Mouse (Mus musculus) olfactory bulb, adult 2 months (tissue): Measurements from ENCODE around the gene Cenpa. TPM values are rescaled to one million over a fixed set of nuclear protein-coding genes. Genes with fewer than 3 reads are reported as not detected.

Source experiments
- H3K27ac ChIP-seq: fragments of 200-500 bp; 2 replicates; pipeline ENCODE4 v1.5.1; 2012; ENCODE audit warnings: low read depth, low read length; ENCODE audit not compliant: insufficient read depth
- H3K4me1 ChIP-seq: fragments of 200-500 bp; 2 replicates; pipeline ENCODE4 v1.6.1; 2012; ENCODE audit warnings: low read length; ENCODE audit not compliant: control insufficient read depth, insufficient read depth
- H3K4me3 ChIP-seq: fragments of 200-500 bp; 2 replicates; pipeline ENCODE4 v1.5.1; 2012; ENCODE audit warnings: mild to moderate bottlenecking, low read depth, low read length, moderate library complexity; ENCODE audit not compliant: insufficient read depth
- CTCF ChIP-seq: fragments of 200-500 bp; IDR thresholded peaks from 2 replicates; pipeline ENCODE4 v1.5.1; 2012; ENCODE audit warnings: low read depth, mild to moderate bottlenecking, low read length, moderate library complexity; ENCODE audit not compliant: insufficient read depth
- POLR2A ChIP-seq: fragments of 200-500 bp; IDR thresholded peaks from 2 replicates; pipeline ENCODE4 v1.6.1; 2012; ENCODE audit warnings: mild to moderate bottlenecking, low read depth, low read length, moderate library complexity; ENCODE audit not compliant: insufficient read depth
- whole genome bisulfite sequencing: fragments of 180-500 bp; shearing (Covaris S2); methylation state at CpG from one replicate; pipeline ENCODE4 v1.1.7; 2018; 5-methylcytosine and 5-hydroxymethylcytosine counted together
- polyA plus RNA-seq: library from polyadenylated mRNA; stranded (reverse); fragments of >200 nt; gene quantifications from 2 replicates; pipeline ENCODE4 v1.2.4, GENCODE M21; 2012; ENCODE audit warnings: low replicate concordance; ENCODE audit not compliant: missing spikeins, insufficient read depth, insufficient read length

Gene Cenpa
- 423 TPM in 1 of 2 replicates, not detected in the other for polyA plus RNA-seq

DNA sequence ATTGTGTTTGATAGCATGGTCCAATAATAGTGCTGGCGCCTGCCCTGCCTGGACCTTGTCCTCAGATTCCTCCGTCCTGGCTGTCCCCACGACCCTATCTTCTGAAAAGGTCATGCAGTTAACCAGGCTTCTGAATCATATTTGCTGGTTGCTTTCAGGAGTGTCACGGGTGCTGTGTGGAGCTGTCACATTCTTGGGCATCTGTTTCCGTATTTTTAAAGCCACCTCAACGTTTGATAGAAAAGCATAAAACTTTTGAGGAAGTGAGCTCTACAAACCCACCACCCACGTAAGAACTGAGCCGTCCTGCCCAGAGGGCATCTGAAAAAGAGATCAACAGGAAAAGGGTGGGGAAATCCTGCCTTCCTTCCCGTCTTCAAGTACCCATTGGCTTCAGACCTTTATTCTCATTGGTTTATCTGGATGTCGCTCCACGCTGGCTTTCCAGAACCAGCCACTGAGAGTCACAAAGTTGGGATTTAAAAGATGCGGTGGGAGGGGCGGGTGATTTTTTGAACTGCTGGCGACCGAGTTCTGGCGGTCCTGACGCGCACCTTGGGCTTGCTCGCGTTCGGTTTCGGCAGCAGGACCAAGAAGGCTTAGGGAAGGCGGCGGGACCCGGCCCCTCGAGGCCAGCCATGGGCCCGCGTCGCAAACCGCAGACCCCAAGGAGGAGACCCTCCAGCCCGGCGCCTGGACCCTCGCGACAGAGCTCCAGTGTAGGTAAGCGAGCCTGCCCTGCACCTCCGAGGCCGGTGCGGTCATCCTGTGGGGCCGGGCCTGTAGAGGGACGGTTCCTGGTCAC, at the start of gene Cenpa:
Cenpa (plus strand) TSS at position 387 of the 805 bp plus-strand sequence.
- no peak for TF ChIP-seq CTCF
- no peak for TF ChIP-seq POLR2A
- under 1% methylated on average over 40 of the region's 40 CpGs for WGBS

DNA sequence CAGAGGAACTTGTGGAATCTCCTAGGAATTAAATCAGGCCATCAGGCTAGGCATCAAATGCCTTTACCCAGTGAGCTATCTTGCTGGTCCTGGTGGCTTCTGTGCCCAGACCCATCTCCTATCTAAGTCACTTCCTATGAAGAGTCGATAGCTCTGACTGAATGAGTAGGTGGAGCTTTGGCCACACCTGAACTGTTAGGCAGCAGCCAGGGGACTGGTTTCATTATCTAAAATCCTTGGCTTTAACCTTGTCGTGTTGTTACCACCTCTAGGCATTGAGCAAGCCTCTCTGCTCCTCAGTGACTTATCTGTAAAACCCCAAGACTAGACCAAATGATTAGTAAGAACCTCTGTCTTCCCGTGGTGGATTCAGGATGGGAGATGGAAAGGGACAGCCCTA, 49.2 kb upstream of the Cenpa start:
- 35% methylated on average over 3 of the region's 3 CpGs for WGBS
- TF ChIP-seq CTCF (no peak), POLR2A (no peak)
- Histone ChIP-seq H3K4me1 (peaks cover 37% of the 10 kb centered on the region), H3K27ac (no peak overlapping the region), H3K4me3 (no peak overlapping the region)

More for the DNA sequence above, at the start of gene Cenpa:
- peak within 1 kb of the TSS; percentile 70 for H3K4me3 ChIP-seq
- no peaks in the 10 kb centered on the region for H3K4me1 ChIP-seq
- H3K27ac ChIP-seq = peak within 1 kb of the TSS; percentile 70

DNA sequence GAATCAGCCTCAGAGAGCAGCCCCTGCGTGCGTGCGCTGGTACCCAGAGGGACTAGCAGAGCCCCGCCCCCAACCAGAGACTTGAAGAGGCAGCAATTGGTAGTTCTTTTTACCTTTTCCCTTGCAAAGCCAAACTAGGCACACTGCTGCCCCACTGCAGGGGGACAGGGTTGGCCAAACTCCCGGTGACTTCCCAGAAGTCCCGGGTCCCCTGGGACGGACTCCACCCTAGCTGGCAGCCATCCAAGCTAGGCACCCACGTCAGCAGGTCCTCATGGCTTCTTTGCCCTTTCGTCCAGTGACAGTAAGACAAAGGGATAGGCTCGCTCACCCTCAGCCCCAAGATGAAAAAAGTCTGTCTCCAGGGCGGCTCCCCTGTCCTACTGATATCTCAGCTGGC, 48.7 kb upstream of the Cenpa start:
- no peak overlapping the region for H3K4me3 ChIP-seq
- WGBS = 33% methylated on average over 11 of the region's 11 CpGs
- H3K27ac ChIP-seq = no peak overlapping the region
- TF ChIP-seq POLR2A (no peak), CTCF (no peak)
- peaks cover 42% of the 10 kb centered on the region for H3K4me1 ChIP-seq

DNA sequence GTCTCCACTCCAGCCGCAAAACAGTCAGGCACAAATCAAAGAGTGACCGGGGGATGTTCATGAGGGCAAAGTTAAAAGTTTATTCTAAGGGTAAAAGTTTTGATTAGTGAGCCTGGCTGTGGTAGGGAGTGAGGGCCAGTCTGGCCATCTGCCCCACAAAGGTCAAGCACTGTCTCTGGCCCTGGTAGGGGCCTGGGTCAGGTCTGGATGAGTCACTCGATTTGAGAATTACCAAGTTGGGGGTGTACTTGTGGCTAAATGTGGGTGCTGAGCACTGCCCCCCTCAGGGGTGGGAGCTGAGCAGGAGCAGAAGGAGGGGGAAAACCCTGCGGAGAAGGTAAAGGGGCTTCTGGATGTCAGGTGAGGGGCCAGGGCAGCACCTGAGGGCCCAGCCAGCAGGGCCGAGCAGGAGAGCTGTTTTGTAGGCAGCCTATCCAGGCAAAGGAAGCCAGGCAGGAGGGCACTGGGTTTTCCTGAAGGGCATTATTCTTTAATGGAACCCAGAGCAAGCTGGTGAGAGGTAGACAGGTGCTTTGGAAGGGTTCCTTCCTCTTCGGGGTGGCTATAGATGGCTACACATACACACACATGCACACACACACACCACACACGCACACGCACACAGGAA, 48.1 kb upstream of the Cenpa start:
- TF ChIP-seq CTCF = no peak
- Histone ChIP-seq H3K4me1 (peaks cover 43% of the 10 kb centered on the region), H3K4me3 (no peak overlapping the region), H3K27ac (no peak overlapping the region)
- 89% methylated on average over 8 of the region's 8 CpGs for WGBS

DNA sequence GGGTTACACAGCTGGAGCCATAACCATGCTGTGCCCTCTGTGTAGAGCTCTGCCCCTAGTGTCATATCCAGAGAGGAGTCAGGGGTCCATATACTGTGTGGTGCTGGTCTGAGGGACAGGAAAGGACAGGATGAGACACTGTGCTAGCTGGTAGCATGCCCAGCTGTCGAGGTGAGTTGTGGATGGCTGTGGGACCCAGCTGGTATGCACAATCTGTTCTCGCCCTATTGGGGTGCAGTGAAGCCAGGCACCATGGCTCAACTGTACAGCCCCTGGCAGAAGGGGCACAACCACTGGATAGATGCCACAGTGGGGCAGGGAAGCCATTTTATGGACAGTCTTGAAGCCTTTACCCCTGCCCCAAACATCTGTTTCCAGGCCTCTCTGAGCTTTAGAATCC, 47.4 kb upstream of the Cenpa start:
- Histone ChIP-seq H3K4me1 (peaks cover 39% of the 10 kb centered on the region), H3K4me3 (no peak overlapping the region), H3K27ac (no peak overlapping the region)
- TF ChIP-seq POLR2A (no peak), CTCF (no peak)
- 85% methylated on average over 2 of the region's 2 CpGs for WGBS

DNA sequence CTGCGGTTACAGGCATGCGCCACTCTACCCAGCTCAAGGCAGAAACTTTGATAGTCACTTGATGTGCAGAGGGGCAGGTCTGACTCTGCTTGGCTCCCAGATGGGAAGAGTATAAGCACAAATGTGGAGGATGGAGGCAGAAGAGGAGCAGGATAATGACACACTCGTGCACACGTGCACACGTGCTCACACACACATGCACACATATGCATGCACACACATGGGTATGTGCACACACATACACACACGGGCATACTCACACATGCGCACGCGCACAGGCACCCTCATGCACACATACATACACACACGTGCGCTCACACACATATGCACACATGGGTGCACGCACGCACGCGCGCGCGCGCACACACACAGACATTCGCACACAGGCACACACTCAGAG, 46.0 kb upstream of the Cenpa start:
- no peak overlapping the region for H3K27ac ChIP-seq
- no peak for TF ChIP-seq POLR2A
- no peak for TF ChIP-seq CTCF
- peaks cover 25% of the 10 kb centered on the region for H3K4me1 ChIP-seq
- no peak overlapping the region for H3K4me3 ChIP-seq
- WGBS = 98% methylated on average over 20 of the region's 20 CpGs

DNA sequence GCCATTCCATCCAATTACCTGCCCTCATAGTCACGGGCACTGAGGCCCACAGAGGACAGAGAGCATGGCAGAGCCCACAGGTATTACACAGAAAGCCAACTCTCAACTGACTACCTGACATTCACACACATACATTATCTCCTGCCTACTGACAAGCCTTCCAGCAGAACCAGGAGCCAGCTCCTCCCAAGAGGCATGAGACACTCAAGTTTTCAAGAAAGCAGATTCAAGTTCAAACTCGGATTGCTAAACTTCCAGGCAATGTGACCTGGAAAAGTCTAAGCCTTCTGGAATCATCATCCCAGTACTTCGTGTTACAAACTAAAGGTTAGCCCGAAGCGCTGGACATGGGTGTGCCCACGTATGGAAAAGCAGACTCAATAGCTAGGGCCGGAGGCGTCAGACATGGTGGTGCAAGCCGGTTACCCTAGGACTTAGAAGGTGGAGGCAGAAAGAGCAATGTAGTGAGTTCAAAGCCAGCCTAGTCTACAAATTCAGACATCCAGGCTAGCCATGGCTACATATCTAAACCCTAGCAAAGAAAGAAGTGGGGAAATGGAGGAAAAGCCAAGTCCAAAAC, 45.3 kb upstream of the Cenpa start:
- WGBS = 97% methylated on average over 9 of the region's 9 CpGs
- no peak overlapping the region for H3K4me3 ChIP-seq
- no peak for TF ChIP-seq POLR2A
- no peak for TF ChIP-seq CTCF
- H3K4me1 ChIP-seq = peaks cover 25% of the 10 kb centered on the region
- no peak overlapping the region for H3K27ac ChIP-seq

DNA sequence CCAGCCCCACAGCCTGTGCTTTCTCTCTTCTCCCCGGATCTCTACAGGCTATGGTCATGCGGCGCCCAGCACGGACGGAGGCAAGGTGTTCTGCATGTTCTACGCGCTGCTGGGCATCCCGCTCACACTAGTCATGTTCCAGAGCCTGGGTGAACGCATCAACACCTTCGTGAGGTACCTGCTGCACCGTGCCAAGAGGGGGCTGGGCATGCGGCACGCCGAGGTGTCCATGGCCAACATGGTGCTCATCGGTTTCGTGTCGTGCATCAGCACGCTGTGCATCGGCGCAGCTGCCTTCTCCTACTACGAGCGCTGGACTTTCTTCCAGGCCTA, 44.8 kb upstream of the Cenpa start:
- Histone ChIP-seq H3K4me3 (no peak overlapping the region), H3K4me1 (peaks cover 24% of the 10 kb centered on the region), H3K27ac (no peak overlapping the region)
- no peak for TF ChIP-seq POLR2A
- no peak for TF ChIP-seq CTCF
- 66% methylated on average over 22 of the region's 22 CpGs for WGBS

DNA sequence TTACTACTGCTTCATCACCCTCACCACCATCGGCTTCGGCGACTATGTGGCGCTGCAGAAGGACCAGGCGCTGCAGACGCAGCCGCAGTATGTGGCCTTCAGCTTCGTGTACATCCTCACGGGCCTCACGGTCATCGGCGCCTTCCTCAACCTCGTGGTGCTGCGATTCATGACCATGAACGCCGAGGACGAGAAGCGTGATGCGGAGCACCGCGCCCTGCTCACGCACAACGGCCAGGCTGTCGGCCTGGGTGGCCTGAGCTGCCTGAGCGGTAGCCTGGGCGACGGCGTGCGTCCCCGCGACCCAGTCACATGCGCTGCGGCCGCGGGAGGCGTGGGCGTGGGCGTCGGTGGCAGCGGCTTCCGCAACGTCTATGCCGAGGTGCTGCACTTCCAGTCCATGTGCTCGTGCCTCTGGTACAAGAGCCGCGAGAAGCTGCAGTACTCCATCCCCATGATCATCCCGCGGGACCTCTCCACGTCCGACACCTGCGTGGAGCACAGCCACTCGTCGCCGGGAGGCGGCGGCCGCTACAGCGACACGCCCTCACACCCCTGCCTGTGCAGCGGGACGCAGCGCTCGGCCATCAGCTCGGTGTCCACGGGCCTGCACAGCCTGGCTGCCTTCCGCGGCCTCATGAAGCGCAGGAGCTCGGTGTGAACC, 44.3 kb upstream of the Cenpa start:
- Histone ChIP-seq H3K4me1 (peaks cover 24% of the 10 kb centered on the region), H3K4me3 (peak overlapping the region; percentile 6), H3K27ac (no peak overlapping the region)
- TF ChIP-seq CTCF (no peak), POLR2A (no peak)
- 24% methylated on average over 69 of the region's 69 CpGs for WGBS
